10 mouse cellular contexts compared by ENCODE assay signal in genomic region chr13:84613004-84613403, GRCm38 (mm10).
DNase-seq lines count a peak whose midpoint lies in the region; ATAC-seq and TF ChIP-seq lines count a peak whose summit lies in the region.
"Had no signal": no experiment of that assay in that cellular context is flagged by ENCODE, and none has a peak within 500 bp of the region (broad histone marks: within the 10 kb centered on the region; RNA-seq: fewer than 3 reads in every experiment).

No protein-coding gene starts in this region.

- TF ChIP-seq CTCF in lung, postnatal 0 days (IDR thresholded peaks at IDR 0.05) = 0 out of 2 replicates have a peak, but pooled peaks have one; percentile 13

- ATAC-seq in heart, embryonic 11.5 days (replicated peaks; ENCODE audit: insufficient number of reproducible peaks, low FRiP score, low TSS enrichment) = 0 out of 2 replicates have a peak, but pooled peaks have one; percentile 46
- ATAC-seq in lung, postnatal 0 days = peak; percentile 74

- 0 out of 2 replicates have a peak, but pooled peaks cover 3% of the 10 kb centered on the region for H3K4me1 ChIP-seq in heart, embryonic 11.5 days (ENCODE audit: control insufficient read depth, insufficient read depth, low read length)
- no peaks in the 10 kb centered on the region for H3K4me1 ChIP-seq in lung, postnatal 0 days (ENCODE audit: insufficient read depth, low read depth, low read length)

- no peak for TF ChIP-seq EP300 in lung, postnatal 0 days (IDR thresholded peaks at IDR 0.05)

- no peak for DNase-seq in heart, adult 8-10 months (ENCODE audit: low spot score)
- DNase-seq in cerebellum, adult 18-20 months = peak; percentile 13 to 26
- peak; percentile 48 to 87 for DNase-seq in frontal cortex, postnatal 36 days (ENCODE audit: low spot score in 2 of 2)
- DNase-seq in lung, postnatal 0 days (ENCODE audit: low spot score) = peak; percentile 33
- DNase-seq in right cerebral cortex, postnatal 36 days (ENCODE audit: low spot score in 2 of 2) = peak; percentile 60 to 81
- DNase-seq in kidney, adult 9 months = no peak
- DNase-seq in gastrocnemius, postnatal 4 days (ENCODE audit: low spot score in 2 of 2) = no peak

- no peak overlapping the region for H3K9ac ChIP-seq in heart, embryonic 11.5 days (ENCODE audit: low read depth, low read length)
- no peak overlapping the region for H3K9ac ChIP-seq in lung, postnatal 0 days (replicated peaks; ENCODE audit: low read depth)
- H3K9ac ChIP-seq: midbrain, embryonic 12.5 days had no signal

- whole genome bisulfite sequencing in heart, embryonic 11.5 days (ENCODE audit: insufficient replicate concordance) = 47% methylated on average over 2 of the region's 2 CpGs
- WGBS in lung, postnatal 0 days = 41% methylated on average over 2 of the region's 2 CpGs

- no peak overlapping the region for H3K4me3 ChIP-seq in heart, embryonic 11.5 days (ENCODE audit: low read depth, low read length)
- H3K4me3 ChIP-seq in lung, postnatal 0 days (ENCODE audit: low read depth, low read length) = no peak overlapping the region
- H3K4me3 ChIP-seq: midbrain, embryonic 12.5 days had no signal

- H3K27ac ChIP-seq in heart, embryonic 11.5 days (ENCODE audit: low read depth, low read length) = no peak overlapping the region
- H3K27ac ChIP-seq in lung, postnatal 0 days (ENCODE audit: low read length) = no peak overlapping the region
- H3K27ac ChIP-seq: midbrain, embryonic 12.5 days had no signal

- no peaks in the 10 kb centered on the region for H3K9me3 ChIP-seq in heart, embryonic 11.5 days (replicated peaks; ENCODE audit: control insufficient read depth, low read length)
- H3K9me3 ChIP-seq in lung, postnatal 0 days (ENCODE audit: low read length) = no peaks in the 10 kb centered on the region
- H3K9me3 ChIP-seq: G1E; midbrain, embryonic 12.5 days had no signal

- H3K27me3 ChIP-seq in heart, embryonic 11.5 days (ENCODE audit: control insufficient read depth, insufficient read depth, low read length) = no peaks in the 10 kb centered on the region
- no peaks in the 10 kb centered on the region for H3K27me3 ChIP-seq in lung, postnatal 0 days (replicated peaks; ENCODE audit: insufficient read depth, low read length)
- H3K27me3 ChIP-seq: midbrain, embryonic 12.5 days had no signal

- no peak overlapping the region for H3K4me2 ChIP-seq in heart, embryonic 11.5 days
- H3K4me2 ChIP-seq in lung, postnatal 0 days (replicated peaks; ENCODE audit: low read depth, low read length) = no peak overlapping the region
- H3K4me2 ChIP-seq: midbrain, embryonic 12.5 days had no signal

- no peaks in the 10 kb centered on the region for H3K36me3 ChIP-seq in heart, embryonic 11.5 days (ENCODE audit: control insufficient read depth, insufficient read depth, low read length)
- no peaks in the 10 kb centered on the region for H3K36me3 ChIP-seq in lung, postnatal 0 days (ENCODE audit: insufficient read depth, low read length)
- H3K36me3 ChIP-seq: G1E; midbrain, embryonic 12.5 days had no signal

Comparison
In these comparisons a context has a peak if more than half of its experiments do, and no peak if none do; other contexts are left out.
1. DNase-seq: peak in cerebellum, adult 18-20 months (2 of 2), frontal cortex, postnatal 36 days (2 of 2), lung, postnatal 0 days (single experiment) and right cerebral cortex, postnatal 36 days (2 of 2); none in heart, adult 8-10 months (single experiment), kidney, adult 9 months (single experiment) and gastrocnemius, postnatal 4 days (0 of 2).